Mouse (Mus musculus) heart, adult 2 months (tissue): ENCODE results near the gene Zfp541.

Experiments
- CTCF ChIP-seq: fragments of 200-600 bp; IDR thresholded peaks from 2 replicates; pipeline ENCODE4 v1.8.1; 2022; ENCODE audit warnings: antibody characterized with exemption, mild to moderate bottlenecking, moderate library complexity
- POLR2A ChIP-seq: fragments of 200-500 bp; IDR thresholded peaks from 2 replicates; pipeline ENCODE4 v1.6.1; 2011; ENCODE audit warnings: mild to moderate bottlenecking, low read depth, low read length, control low read depth; ENCODE audit not compliant: insufficient read depth

GRCm38 (mm10) chr7:16132161-16132581 lies 70.6 kb downstream of the Zfp541 start:
- no peak for TF ChIP-seq CTCF
- TF ChIP-seq POLR2A = no peak
